Mouse (Mus musculus) lung, postnatal 0 days (tissue): ENCODE measurements at regions not wholly inside any gene's neighbourhood (a gene's known extent, or its start where the extent isn't known, plus 50 kb on each side); places are given as distances from the start of the nearest gene placed in this dataset.

Experiments
- ATAC-seq: fragments of 200-750 bp; cut with Nextera tagmentation; 2 replicates; pipeline ENCODE4 v1.8.0; 2017; ENCODE audit warnings: moderate library complexity
- DNase-seq: peaks from one replicate; pipeline ENCODE4 v3.0.0-alpha.2; 2016; ENCODE audit warnings: low spot score
- H3K27ac ChIP-seq: fragments of 300-500 bp; sonication (generic); 2 replicates; pipeline ENCODE4 v1.5.1; 2014; ENCODE audit warnings: antibody characterized with exemption, mild to moderate bottlenecking, low read length, mixed read lengths
- H3K27me3 ChIP-seq: fragments of 300-500 bp; sonication (generic); replicated peaks from 2 replicates; pipeline ENCODE4 v1.6.1; 2014; ENCODE audit warnings: low read length, mixed read lengths; ENCODE audit not compliant: insufficient read depth
- H3K36me3 ChIP-seq: fragments of 300-500 bp; sonication (generic); 2 replicates; pipeline ENCODE4 v1.6.1; 2014; ENCODE audit warnings: low read length, mixed read lengths; ENCODE audit not compliant: insufficient read depth
- H3K4me1 ChIP-seq: fragments of 300-500 bp; sonication (generic); 2 replicates; pipeline ENCODE4 v1.6.1; 2014; ENCODE audit warnings: antibody characterized with exemption, low read depth, low read length, mixed read lengths; ENCODE audit not compliant: insufficient read depth
- H3K4me2 ChIP-seq: fragments of 300-500 bp; sonication (generic); replicated peaks from 2 replicates; pipeline ENCODE4 v1.6.1; 2014; ENCODE audit warnings: low read depth, mild to moderate bottlenecking, low read length, moderate library complexity, mixed read lengths
- H3K4me3 ChIP-seq: fragments of 300-500 bp; sonication (generic); 2 replicates; pipeline ENCODE4 v1.5.1; 2014; ENCODE audit warnings: low read depth, low read length
- H3K9ac ChIP-seq: fragments of 300-500 bp; sonication (generic); replicated peaks from 2 replicates; pipeline ENCODE4 v1.6.1; 2014; ENCODE audit warnings: low read depth, mild to moderate bottlenecking
- H3K9me3 ChIP-seq: fragments of 300-500 bp; sonication (generic); 2 replicates; pipeline ENCODE4 v1.6.1; 2016; ENCODE audit warnings: low read length, mixed read lengths
- CTCF ChIP-seq: IDR thresholded peaks from 2 replicates; pipeline ENCODE4 v1.5.1; 2016; ENCODE audit warnings: antibody characterized with exemption, mild to moderate bottlenecking
- EP300 ChIP-seq: IDR thresholded peaks from 2 replicates; pipeline ENCODE4 v1.6.1; 2016; ENCODE audit warnings: antibody characterized with exemption, mild to moderate bottlenecking, control low read depth
- WGBS: fragments of 180-500 bp; shearing (Covaris S2); extraction: QIAGEN DNeasy Blood & Tissue Kit; methylation state at CpG from one replicate; pipeline ENCODE4 v1.1.7; 2014; 5-methylcytosine and 5-hydroxymethylcytosine counted together

DNA sequence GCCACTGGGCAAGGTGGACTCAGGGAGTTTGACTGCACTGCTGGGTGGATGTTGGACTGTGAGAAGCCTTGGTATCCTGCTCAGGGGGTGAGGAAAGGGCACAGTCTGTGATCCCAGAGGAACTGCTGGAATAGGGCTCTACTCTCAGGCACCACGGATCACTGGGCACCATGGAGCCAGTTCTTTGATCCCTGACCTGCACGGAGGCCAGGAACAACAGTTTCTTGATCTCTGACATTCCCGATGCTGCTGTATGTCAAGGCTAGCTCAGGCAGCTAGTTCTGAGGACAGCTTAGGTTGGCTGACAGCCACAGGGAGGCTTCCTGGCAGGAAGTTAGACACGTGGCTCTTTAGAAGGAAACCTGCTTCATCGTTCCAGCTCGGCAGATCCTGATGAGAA, 289.5 kb upstream of the Slit2 start:
- no peak overlapping the region for H3K4me2 ChIP-seq
- DNase-seq (no peak), ATAC-seq (no peak)
- no peaks in the 10 kb centered on the region for H3K9me3 ChIP-seq
- no peaks in the 10 kb centered on the region for H3K27me3 ChIP-seq
- 43% methylated on average over 6 of the region's 6 CpGs for WGBS
- H3K27ac ChIP-seq = no peak overlapping the region
- H3K36me3 ChIP-seq = no peaks in the 10 kb centered on the region
- no peaks in the 10 kb centered on the region for H3K4me1 ChIP-seq
- no peak overlapping the region for H3K4me3 ChIP-seq
- TF ChIP-seq EP300 (no peak), CTCF (no peak)
- no peak overlapping the region for H3K9ac ChIP-seq

- H3K27me3 ChIP-seq = no peaks in the 10 kb centered on the region
- no peak for DNase-seq
- 76% methylated on average over 3 of the region's 3 CpGs for WGBS
- no peak overlapping the region for H3K27ac ChIP-seq
- H3K9ac ChIP-seq = no peak overlapping the region
- no peaks in the 10 kb centered on the region for H3K4me1 ChIP-seq
- no peak overlapping the region for H3K4me2 ChIP-seq
- no peaks in the 10 kb centered on the region for H3K9me3 ChIP-seq
- ATAC-seq = no peak
- H3K4me3 ChIP-seq = no peak overlapping the region
- no peaks in the 10 kb centered on the region for H3K36me3 ChIP-seq
- no peak for TF ChIP-seq CTCF
- no peak for TF ChIP-seq EP300
Measured at GRCm38 (mm10) chr5:47693921-47694320, 289.0 kb upstream of the Slit2 start.

- H3K9ac ChIP-seq = no peak overlapping the region
- ATAC-seq = no peak
- no peaks in the 10 kb centered on the region for H3K9me3 ChIP-seq
- DNase-seq = no peak
- no peak overlapping the region for H3K27ac ChIP-seq
- no peaks in the 10 kb centered on the region for H3K4me1 ChIP-seq
- TF ChIP-seq CTCF (no peak), EP300 (no peak)
- WGBS = 88% methylated on average over 3 of the region's 3 CpGs
- H3K4me3 ChIP-seq = no peak overlapping the region
- no peak overlapping the region for H3K4me2 ChIP-seq
- H3K36me3 ChIP-seq = no peaks in the 10 kb centered on the region
- H3K27me3 ChIP-seq = no peaks in the 10 kb centered on the region
Measured at GRCm38 (mm10) chr5:47694630-47695029, 288.3 kb upstream of the Slit2 start.

DNA sequence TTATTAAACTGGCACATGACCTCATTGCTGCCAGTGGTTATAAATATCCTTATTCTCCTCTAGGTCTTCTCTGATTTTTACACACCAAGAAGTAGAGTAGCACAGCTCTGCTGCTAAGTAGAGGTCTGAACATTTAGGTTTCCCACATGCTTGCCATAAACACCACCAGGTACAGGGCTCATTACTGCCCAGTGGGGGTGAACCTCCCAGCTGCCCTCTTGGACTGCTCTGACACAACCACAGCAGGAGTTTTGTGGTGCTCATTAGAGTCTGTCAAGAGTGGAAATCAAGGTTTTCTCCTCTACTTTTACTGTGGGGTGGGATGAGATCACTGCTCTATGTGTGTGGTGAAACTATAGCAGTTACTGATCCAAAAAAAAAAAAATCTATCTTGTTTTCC, 271.4 kb upstream of the Slit2 start:
- ATAC-seq = no peak
- TF ChIP-seq CTCF (no peak), EP300 (no peak)
- no peak overlapping the region for H3K27ac ChIP-seq

GRCm38 (mm10) chr5:47714333-47714732, 268.6 kb upstream of the Slit2 start:
- no peaks in the 10 kb centered on the region for H3K9me3 ChIP-seq
- H3K36me3 ChIP-seq = no peaks in the 10 kb centered on the region
- no peaks in the 10 kb centered on the region for H3K27me3 ChIP-seq
- ATAC-seq (no peak), DNase-seq (no peak)
- H3K27ac ChIP-seq = no peak overlapping the region
- 76% methylated on average over 5 of the region's 5 CpGs for WGBS
- no peak overlapping the region for H3K4me2 ChIP-seq
- H3K9ac ChIP-seq = no peak overlapping the region
- no peaks in the 10 kb centered on the region for H3K4me1 ChIP-seq
- TF ChIP-seq CTCF = no peak
- no peak for TF ChIP-seq EP300
- H3K4me3 ChIP-seq = no peak overlapping the region

More for the DNA sequence above, 271.4 kb upstream of the Slit2 start:
- H3K4me2 ChIP-seq = no peak overlapping the region
- no peak overlapping the region for H3K4me3 ChIP-seq
- H3K9me3 ChIP-seq = no peaks in the 10 kb centered on the region
- no peaks in the 10 kb centered on the region for H3K36me3 ChIP-seq
- no peak for DNase-seq
- H3K9ac ChIP-seq = no peak overlapping the region
- no peaks in the 10 kb centered on the region for H3K4me1 ChIP-seq
- H3K27me3 ChIP-seq = no peaks in the 10 kb centered on the region

DNA sequence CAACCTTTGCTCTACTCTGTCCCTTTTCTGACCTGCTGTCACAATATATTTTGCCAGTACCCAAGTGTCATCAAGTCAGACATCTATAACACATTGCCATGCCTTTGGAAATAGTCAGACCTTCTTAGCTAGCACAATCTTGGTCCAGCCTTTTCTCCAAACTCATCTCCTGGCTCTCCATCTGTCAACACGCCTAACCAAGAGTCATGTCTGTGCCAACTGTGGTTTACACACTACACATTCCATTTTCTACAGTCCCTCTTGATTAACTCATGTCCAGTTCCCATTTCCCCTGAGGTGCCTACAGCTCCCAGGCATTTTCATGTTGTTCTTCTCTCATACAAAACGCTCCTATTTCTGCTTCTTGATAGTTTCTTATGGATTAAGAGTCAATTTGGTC, 258.0 kb upstream of the Slit2 start:
- TF ChIP-seq CTCF = no peak
- Histone ChIP-seq H3K4me3 (no peak overlapping the region), H3K9ac (no peak overlapping the region), H3K4me1 (no peaks in the 10 kb centered on the region), H3K27me3 (no peaks in the 10 kb centered on the region), H3K4me2 (no peak overlapping the region), H3K9me3 (no peaks in the 10 kb centered on the region), H3K27ac (no peak overlapping the region), H3K36me3 (no peaks in the 10 kb centered on the region)
- DNase-seq (no peak), ATAC-seq (no peak)
- WGBS = 64% methylated on average over 2 of the region's 2 CpGs

- H3K4me3 ChIP-seq = no peak overlapping the region
- no peaks in the 10 kb centered on the region for H3K36me3 ChIP-seq
- H3K9ac ChIP-seq = no peak overlapping the region
- H3K4me1 ChIP-seq = no peaks in the 10 kb centered on the region; the same call in 1 of the 2 replicates
- TF ChIP-seq CTCF = no peak
- no peak for TF ChIP-seq EP300
- no peaks in the 10 kb centered on the region for H3K27me3 ChIP-seq
- no peak for ATAC-seq
- H3K9me3 ChIP-seq = no peaks in the 10 kb centered on the region
- no peak overlapping the region for H3K4me2 ChIP-seq
- 70% methylated on average over 2 of the region's 2 CpGs for WGBS
- DNase-seq = no peak
- no peak overlapping the region for H3K27ac ChIP-seq
Measured at GRCm38 (mm10) chr5:47742727-47743126, 240.2 kb upstream of the Slit2 start.
